Mouse (Mus musculus) embryonic stem cell, embryonic (primary cell): ENCODE data around the gene Emc6.

Experiments
- CTCF ChIA-PET, 4 experiments: fragments of 300-600 bp in 2 of 4; fragments of 350-600 bp in 2 of 4; sonication (Branson Sonifier 250); formaldehyde crosslinking; loops; one replicate each; lab custom pipeline; 2022; ENCODE audit warnings: inconsistent platforms in 2 of 4; lab: Charles Lee
- POLR2A ChIA-PET, 4 experiments: fragments of 300-600 bp in 2 of 4; fragments of 350-600 bp in 2 of 4; sonication (Branson Sonifier 250); formaldehyde crosslinking; loops; one replicate each; lab custom pipeline; 2022; ENCODE audit warnings: antibody characterized with exemption in 4 of 4, inconsistent platforms in 1 of 4; lab: Charles Lee

Gene Emc6

DNA sequence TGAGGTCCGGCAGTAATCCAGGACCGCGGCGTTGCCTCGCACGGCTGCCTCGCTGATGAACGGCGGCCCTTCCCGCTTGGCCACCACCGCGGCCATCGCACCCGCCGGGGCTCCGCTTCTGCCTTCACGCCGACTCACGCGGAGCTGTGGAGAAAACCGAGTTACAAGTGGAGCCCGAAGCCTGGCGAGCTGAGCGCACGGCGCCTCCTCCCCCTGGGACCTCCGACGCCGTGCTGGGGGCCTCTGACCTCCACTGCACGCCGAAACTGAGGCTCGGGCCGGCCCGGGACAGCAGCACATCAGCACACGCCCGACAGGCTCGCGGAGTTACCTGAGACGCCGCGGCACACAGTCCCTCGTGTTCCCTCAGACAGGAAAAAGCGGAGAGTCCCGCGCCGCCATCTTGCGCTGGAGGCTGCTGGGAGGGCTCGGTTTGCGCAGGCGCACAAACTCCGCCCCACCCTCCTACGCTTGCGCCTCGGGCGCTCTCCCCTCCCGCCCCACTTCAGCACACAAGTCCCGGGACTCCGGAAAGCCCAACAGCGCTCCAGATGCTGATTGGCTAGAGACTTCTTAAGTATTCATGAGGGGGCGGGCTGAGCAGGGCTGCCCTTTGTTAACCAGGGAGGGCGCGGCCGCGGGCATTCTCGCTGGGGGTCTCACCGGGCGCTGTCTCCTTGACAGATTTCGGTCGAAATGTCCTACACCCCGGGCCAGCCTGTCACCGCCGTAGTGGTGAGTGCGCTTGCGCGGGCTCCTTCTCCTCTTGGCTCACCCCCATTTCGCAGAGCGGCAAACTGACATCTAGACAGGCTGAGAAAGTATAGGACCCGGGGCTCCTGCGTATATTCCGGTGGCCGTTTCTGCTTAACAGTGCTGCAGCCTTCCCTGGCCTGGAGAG, at the start of gene Emc6, which contains the start of gene Tax1bp3:
TSS of gene Emc6 (minus strand) at position 430 of the 901 bp plus-strand sequence.
TSS of gene Tax1bp3 (plus strand) at position 476 of the 901 bp plus-strand sequence.
- CTCF ChIA-PET, result interaction anchor here in 2 of 4 experiments (0.5 to 1.0 kb wide), 2 partner anchors 38 to 39 kb away, joined by 3 to 4 read pairs; partner anchors contain the start of gene Haspin (in 1 of the 2)
- POLR2A ChIA-PET, result interaction anchor here (0.6 to 4.0 kb wide), 28 partner anchors 8 to 179 kb away, joined by 3 to 38 read pairs (median 5); partner anchors contain the start of genes Ctns (in 3 of the 4), Haspin (in 3 of the 4), Shpk (in 3 of the 4) and P2rx5 (in 2 of the 4)

DNA sequence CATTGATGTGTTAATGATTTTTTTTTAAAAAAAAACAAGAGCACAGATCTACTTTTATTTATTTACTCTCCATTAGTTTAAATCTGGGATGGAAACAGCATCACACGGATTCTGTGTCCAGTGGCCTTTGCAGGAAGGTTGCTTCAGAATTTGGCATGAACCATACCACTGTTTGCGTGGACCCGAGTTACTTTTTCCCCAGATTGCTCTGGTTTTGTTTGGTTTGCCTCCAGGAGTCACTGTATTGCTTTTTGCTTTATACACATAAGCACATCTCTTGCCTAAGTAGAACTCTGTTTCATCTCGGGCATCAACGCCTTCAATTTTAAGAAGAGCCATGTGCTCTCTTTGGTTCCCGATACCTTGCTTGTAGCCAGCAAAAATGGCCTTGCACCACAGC, 49.0 kb upstream of the Emc6 start:
- POLR2A ChIA-PET, result interaction anchor here in 1 of 4 experiments (3.8 kb wide), 1 partner anchor 27 kb away, joined by 12 read pairs; the partner anchor contains the start of genes Ctns and Shpk
- CTCF ChIA-PET, result no interaction called here

DNA sequence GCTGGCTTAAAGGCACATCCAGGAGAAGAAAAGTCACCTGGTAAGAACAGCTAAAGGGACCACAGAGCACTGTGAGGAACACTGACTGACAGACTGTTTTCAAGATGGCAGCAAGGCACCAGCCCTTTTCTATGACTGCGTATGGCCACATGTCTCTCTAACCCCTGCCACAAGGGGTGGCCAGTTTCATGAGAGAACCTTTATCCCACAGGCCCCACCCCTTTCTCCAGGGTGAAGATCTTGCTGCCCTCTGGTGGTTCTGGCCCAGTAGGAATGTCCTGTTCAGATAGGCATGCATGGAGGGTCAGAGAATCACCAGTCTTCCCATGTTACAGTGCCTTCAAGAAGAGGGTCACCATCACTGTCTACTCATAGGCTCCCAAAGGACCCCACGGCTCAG, 47.1 kb upstream of the Emc6 start:
- ChIA-PET POLR2A (interaction anchor here in 2 of 4 experiments (0.6 to 3.8 kb wide), 4 partner anchors 25 to 97 kb away, joined by 3 to 12 read pairs (median 3); partner anchors contain the start of genes Ctns (in 1 of the 2), Haspin (in 1 of the 2) and Shpk (in 1 of the 2)), CTCF (no interaction called here)

DNA sequence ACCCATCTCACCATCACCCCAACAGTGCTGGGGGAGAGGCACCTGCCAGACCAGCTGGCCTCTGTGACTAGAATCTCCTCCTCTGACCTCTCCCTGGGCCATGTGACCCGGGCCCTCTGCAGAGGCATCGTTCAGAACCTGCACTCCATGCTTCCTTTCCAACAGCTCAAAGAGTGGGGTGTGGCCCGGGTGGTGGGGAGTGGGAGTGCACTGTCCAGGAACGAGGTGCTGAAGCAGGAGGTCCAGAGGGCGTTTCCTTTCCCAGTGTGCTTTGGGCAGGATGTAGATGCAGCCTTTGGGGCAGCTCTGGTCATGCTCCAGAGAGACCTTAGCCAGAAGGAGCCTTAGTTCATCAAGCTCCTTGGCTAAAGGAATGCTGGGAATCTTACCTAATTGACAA, 46.0 kb upstream of the Emc6 start:
- POLR2A ChIA-PET, result interaction anchor here in 2 of 4 experiments (1.0 to 3.8 kb wide), 4 partner anchors 24 to 85 kb away, joined by 3 to 12 read pairs (median 4); partner anchors contain the start of genes Ctns (in 2 of the 2), Shpk (in 2 of the 2) and Haspin (in 1 of the 2)
- CTCF ChIA-PET, result interaction anchor here in 3 of 4 experiments (0.6 to 1.7 kb wide), 4 partner anchors 21 to 215 kb away, joined by 3 to 4 read pairs (median 3); no protein-coding TSS in a partner anchor

DNA sequence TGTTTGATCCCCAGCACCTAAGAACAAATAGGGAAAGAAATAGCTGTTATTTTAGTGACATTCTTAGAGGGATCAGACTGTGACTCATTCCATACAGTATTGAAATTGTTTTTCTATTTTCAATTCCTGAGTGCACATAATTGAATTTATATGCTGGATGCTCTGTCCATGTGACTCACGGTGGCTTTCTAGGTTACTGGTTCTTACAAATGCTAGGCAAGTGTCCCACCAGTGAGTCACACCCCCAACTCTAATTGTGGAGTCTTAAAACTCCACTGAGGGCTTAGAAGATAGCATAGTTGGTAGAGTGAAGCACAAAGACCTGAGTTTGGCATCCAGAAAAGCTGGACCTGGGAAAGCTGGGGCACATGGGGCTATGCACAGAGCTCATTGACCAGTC, 43.8 kb upstream of the Emc6 start:
- ChIA-PET CTCF (interaction anchor here in 1 of 4 experiments (0.5 kb wide), 1 partner anchor 289 kb away, joined by 3 read pairs; no protein-coding TSS in a partner anchor), POLR2A (interaction anchor here in 1 of 4 experiments (1.0 kb wide), 1 partner anchor 47 kb away, joined by 3 read pairs; the partner anchor contains the start of gene Trpv3)

DNA sequence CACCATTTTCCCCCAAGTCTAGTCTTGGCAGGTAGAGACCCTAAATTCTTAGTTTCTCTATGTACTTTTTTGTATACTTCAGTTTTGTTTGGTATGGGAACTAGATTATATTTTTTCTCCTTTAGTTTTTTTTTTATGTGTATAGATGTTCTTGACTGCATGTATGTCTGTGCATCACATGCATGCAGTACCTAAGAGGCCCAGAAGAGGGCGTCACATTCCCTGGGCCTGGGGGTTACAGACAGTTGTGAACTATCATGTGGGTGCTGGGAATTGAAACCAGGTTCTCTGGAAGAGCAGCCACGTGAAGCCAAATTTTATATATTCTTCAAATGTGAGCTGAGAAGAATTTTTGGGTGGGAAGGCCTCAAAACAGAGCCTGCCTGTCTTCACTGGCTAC, 42.8 kb upstream of the Emc6 start:
- ChIA-PET POLR2A (interaction anchor here in 1 of 4 experiments (1.0 kb wide), 1 partner anchor 48 kb away, joined by 3 read pairs; the partner anchor contains the start of gene Trpv3), CTCF (interaction anchor here in 1 of 4 experiments (0.6 kb wide), 1 partner anchor 279 kb away, joined by 3 read pairs; no protein-coding TSS in a partner anchor)

DNA sequence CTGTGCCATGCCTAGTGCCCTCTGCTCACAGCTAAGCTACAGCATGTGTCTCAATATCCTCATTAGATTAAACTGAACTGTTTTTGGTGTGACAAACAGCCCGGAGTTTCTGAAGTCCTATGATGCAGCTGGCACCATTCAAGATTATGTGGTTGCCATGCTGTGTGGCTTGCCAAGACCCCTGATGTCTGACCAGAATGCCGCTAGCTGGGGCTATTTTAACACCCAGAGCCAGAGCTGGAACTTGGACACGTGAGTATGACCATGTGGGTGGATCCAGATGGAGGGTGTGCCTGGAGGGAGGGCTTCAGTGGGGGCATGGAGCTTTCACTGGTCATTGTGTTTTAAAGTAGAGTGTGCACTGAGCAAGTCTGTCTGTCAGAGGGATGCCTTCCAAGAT, 37.1 kb upstream of the Emc6 start:
- POLR2A ChIA-PET, result interaction anchor here in 1 of 4 experiments (1.9 kb wide), 1 partner anchor 15 kb away, joined by 7 read pairs; the partner anchor contains the start of genes Ctns and Shpk

DNA sequence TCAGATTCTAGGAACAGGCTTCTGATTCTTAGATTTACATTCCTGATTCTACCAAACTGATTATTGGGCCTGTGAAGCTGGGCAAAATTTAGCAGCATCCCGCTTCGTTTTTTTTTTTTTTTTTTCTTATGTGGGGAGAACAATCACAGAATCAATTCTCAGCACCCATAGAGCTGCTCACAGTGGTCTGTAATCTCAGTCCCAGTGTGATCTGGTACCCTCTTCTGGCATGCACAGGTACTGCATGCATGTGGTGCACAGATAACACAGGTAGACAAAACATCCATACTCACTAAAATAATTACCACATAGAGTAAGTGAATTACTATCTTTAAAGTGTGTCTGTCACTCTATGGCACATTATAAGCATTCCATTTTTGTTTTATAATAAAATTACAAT, 30.8 kb upstream of the Emc6 start:
- POLR2A ChIA-PET, result interaction anchor here in 3 of 4 experiments (0.7 to 1.7 kb wide), 7 partner anchors 8 to 1345 kb away, joined by 3 to 8 read pairs (median 5); partner anchors contain the start of genes Ctns (in 3 of the 3), Shpk (in 3 of the 3) and Haspin (in 1 of the 3)
- CTCF ChIA-PET, result interaction anchor here (0.6 to 2.4 kb wide), 8 partner anchors 9 to 81 kb away, joined by 3 to 13 read pairs (median 5); partner anchors contain the start of genes Ctns (in 3 of the 4), Shpk (in 2 of the 4) and Haspin (in 1 of the 4)

More for the DNA sequence above, 37.1 kb upstream of the Emc6 start:
- CTCF ChIA-PET, result no interaction called here

DNA sequence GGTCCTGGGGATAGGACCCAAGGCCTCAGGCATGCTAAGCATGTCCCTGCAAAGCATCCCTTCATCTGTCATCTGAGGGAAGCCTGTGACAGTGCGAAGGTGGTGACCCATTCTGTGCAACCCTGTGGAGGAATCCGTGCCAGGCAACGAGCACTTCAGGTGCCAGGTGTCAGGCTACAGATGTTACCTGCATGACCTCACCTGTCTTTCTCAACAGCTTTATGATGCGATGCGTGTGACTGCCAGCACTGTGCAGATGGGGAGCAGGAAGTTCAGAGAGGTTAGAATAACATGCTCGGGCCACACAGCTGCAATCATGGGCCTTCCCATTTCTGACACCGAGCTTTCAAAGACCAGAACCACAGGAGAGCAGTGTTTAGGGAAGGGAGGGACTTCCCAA, 28.4 kb upstream of the Emc6 start:
- POLR2A ChIA-PET, result no interaction called here
- CTCF ChIA-PET, result interaction anchor here in 1 of 4 experiments (0.7 kb wide), 1 partner anchor 76 kb away, joined by 4 read pairs; no protein-coding TSS in a partner anchor

DNA sequence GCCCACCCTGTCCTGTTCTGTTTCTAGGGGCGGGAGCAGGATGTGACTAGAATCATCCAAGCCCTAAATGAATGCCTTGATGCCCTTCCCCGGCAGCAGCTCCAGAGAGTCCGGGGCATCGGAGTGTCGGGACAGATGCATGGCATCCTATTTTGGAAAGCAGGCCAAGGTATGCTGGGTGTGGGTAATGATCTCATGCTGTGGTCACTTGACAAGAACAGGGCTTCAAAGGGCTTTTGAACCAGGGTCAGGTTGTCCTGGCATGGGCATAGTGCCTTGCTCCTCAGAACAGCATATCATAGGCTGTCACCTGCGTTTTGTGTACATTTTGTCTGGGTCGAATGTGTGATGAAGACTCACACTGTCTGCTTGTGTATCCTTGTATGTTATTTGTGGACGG, 27.1 kb upstream of the Emc6 start:
- ChIA-PET CTCF (no interaction called here), POLR2A (interaction anchor here in 1 of 4 experiments (0.6 kb wide), 1 partner anchor 627 kb away, joined by 3 read pairs; no protein-coding TSS in a partner anchor)

DNA sequence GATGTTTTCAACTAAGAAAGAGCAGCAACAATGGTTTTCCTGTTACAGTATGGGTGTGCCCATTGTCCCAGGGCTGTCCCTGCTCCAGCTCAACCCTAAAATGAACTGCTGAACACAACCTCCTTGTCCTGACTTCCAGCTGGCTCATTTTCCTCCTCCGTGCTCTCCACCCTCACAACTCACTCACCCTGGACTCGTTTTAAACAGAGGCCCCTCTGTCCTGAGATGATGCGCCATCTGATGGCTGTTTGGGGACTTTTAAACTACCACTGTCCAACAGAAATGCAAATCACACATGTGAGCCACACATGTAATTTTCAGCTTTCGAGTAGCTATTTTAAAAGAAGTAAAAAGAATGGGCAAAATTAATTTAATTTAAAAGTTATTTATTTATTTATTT, 24.8 kb upstream of the Emc6 start:
- CTCF ChIA-PET, result interaction anchor here in 3 of 4 experiments (0.6 to 2.4 kb wide), 7 partner anchors 21 to 194 kb away, joined by 3 to 6 read pairs (median 3); partner anchors contain the start of gene Haspin (in 2 of the 3)

DNA sequence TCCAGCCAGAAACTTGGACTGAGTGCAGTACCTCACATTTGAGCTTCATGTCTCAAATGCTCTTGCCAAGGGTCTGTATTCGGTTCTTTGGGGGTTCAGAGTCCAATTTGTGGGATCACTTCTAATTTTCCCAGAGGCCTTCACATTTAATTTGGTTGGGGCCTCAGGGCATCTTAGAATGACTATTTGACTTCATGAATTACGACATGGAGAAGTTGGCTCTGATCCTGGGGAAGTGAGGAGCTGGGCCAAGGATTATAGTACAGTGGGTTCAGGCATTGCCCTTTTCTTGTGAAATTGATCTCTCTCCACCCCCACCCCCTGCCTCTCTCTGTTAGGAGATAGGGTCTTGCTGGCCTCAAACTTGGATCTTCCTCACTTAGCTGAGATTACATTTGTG, 24.2 kb upstream of the Emc6 start:
- POLR2A ChIA-PET, result interaction anchor here in 2 of 4 experiments (0.6 to 4.2 kb wide), 4 partner anchors 22 to 1208 kb away, joined by 3 to 31 read pairs (median 6); partner anchors contain the start of gene Haspin (in 1 of the 2)

More for the DNA sequence above, 24.8 kb upstream of the Emc6 start:
- POLR2A ChIA-PET, result interaction anchor here in 2 of 4 experiments (0.6 to 4.2 kb wide), 4 partner anchors 23 to 1207 kb away, joined by 3 to 31 read pairs (median 6); partner anchors contain the start of gene Haspin (in 1 of the 2)

DNA sequence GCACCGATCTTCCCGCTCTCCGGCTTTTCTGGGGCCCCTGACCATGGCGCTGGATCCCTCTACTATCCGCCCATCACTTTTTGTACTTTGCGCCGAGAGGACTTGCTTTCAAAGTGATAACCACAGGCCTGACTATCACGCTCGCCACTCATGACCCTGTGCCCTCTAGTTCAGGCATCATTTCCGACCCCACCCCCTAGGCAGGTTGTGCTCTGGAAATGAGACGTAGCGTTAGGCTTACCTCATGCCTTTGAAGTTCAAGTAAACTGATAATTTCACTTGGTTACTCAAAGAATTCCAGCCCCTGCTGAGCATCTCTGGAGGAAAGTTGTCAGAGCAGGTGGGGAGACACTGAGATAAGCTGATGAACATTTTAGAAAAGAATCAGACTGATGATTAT, 23.0 kb upstream of the Emc6 start:
- ChIA-PET CTCF (interaction anchor here in 3 of 4 experiments (0.6 to 1.8 kb wide), 16 partner anchors 8 to 1171 kb away, joined by 3 to 14 read pairs (median 4); partner anchors contain the start of genes Haspin (in 2 of the 3) and P2rx5 (in 1 of the 3)), POLR2A (interaction anchor here (0.6 to 4.2 kb wide), 68 partner anchors 7 to 1349 kb away, joined by 3 to 43 read pairs (median 5); partner anchors contain the start of genes Cyb5d2 (in 3 of the 4), Haspin (in 3 of the 4), Zzef1 (in 3 of the 4) and Emc6 (in 2 of the 4))

More for the DNA sequence above, 24.2 kb upstream of the Emc6 start:
- CTCF ChIA-PET, result interaction anchor here in 3 of 4 experiments (0.6 to 2.4 kb wide), 5 partner anchors 32 to 194 kb away, joined by 3 to 6 read pairs (median 4); partner anchors contain the start of gene Haspin (in 2 of the 3)

DNA sequence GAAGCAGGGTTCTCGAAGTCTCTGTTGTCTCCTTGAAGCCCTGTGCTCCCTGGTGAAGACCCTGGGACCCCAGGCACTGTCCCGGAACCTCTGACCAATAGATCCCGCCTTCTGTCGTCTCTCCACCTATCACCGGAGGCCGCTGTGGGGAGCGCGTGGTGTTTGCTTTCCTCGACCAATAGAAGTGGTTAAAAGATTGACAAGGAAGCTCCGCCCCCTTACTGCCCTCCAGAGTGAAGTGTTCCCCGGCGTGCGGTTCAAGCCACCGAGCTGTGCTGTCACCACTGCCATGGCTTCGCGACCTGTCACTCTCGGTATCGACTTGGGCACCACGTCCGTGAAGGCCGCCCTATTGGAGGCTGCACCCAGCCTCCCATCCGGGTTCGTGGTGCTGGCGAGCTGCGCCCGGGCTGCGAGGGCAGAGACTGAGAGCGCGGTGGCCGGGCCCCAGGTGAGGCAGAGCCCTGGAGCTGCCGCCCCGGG, 22.4 kb upstream of the Emc6 start, which contains the start of gene Shpk:
TSS of gene Shpk (plus strand) at position 231 of the 483 bp plus-strand sequence.
- ChIA-PET POLR2A (interaction anchor here (0.5 to 4.2 kb wide), 84 partner anchors 8 to 1349 kb away, joined by 3 to 43 read pairs (median 5); partner anchors contain the start of genes Cyb5d2 (in 3 of the 4), Haspin (in 3 of the 4), Zzef1 (in 3 of the 4) and Camkk1 (in 2 of the 4)), CTCF (interaction anchor here (0.6 to 1.8 kb wide), 20 partner anchors 8 to 1172 kb away, joined by 3 to 14 read pairs (median 4); partner anchors contain the start of genes Haspin (in 3 of the 4) and P2rx5 (in 1 of the 4))

DNA sequence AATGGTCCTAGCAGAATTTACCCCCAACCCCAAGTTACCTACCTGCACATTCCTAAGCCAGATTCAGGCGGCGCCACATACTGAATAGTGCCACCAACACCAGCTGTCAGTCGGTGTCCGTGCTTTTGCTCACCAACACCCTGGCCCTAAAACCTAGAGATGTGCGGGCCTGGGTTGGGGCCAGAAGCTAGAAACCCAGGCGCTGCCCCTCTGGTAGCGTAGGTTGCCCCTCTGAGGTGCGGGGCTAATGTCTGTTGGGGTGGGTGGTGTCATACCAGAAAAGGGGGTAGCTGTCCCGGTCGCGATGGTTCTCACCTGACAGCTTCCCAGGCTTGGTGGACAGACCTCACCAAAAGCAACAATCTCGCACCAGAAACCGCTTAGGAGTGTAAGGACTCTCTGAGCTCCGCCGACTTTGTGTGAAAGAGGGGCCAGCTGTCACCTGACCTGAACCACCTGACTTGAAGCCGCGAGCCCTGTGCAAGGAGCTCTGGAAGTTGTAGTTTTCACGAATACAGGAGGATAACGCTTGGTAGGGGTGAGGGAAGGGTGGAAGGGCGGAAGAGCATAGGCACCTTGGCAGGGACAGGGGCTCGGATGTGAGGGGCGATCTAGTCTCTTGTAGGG, 21.9 kb upstream of the Emc6 start, which contains the start of gene Ctns:
TSS of gene Ctns (minus strand) at position 440 of the 627 bp plus-strand sequence.
- CTCF ChIA-PET, result interaction anchor here (0.5 to 1.8 kb wide), 20 partner anchors 9 to 1393 kb away, joined by 3 to 14 read pairs (median 4); partner anchors contain the start of genes Haspin (in 3 of the 4) and P2rx5 (in 1 of the 4)
- POLR2A ChIA-PET, result interaction anchor here (0.5 to 4.2 kb wide), 80 partner anchors 8 to 1350 kb away, joined by 3 to 43 read pairs (median 5); partner anchors contain the start of genes Haspin (in 3 of the 4), Camkk1 (in 2 of the 4), Cyb5d2 (in 2 of the 4) and Emc6 (in 2 of the 4)
